Mouse (Mus musculus) liver, embryonic 14 days (tissue): Measurements from ENCODE around the gene Tas2r123. TPM values are rescaled to one million over a fixed set of nuclear protein-coding genes. Genes with fewer than 3 reads are reported as not detected.

ENCODE experiments used
- polyA plus RNA-seq: library from polyadenylated mRNA; depleted of rRNA; stranded (reverse); fragments of >200 nt; gene quantifications from 2 replicates; pipeline ENCODE4 v1.2.3, GENCODE M21; 2012; rRNA removed

Gene Tas2r123
- polyA plus RNA-seq, result not detected in 2 replicates

GRCm38 (mm10) chr6:132846842-132847241 lies at the start of gene Tas2r123:
Tas2r123 (plus strand) TSS chr6:132847142.

GRCm38 (mm10) chr6:132802518-132802917 lies 44.4 kb upstream of the Tas2r123 start, which contains the start of gene Tas2r117:
Tas2r117 (plus strand) TSS chr6:132802818.

DNA sequence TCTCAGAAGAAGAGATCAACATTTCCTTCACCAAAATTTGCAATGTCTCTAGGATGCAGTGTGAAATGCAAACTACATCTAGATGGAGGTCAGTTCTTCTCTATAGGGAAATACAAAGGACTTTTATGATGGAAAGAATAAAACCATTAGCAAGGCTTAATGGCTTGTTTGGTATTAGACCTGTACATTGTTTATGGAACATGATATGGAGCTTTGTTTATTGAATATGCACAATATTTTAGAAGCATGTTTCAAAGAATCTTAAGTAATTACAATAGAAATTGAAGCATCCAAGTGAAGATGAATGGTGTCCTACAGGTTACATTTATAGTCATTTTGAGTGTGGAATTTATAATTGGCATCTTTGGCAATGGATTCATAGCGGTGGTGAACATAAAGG lies 8.2 kb downstream of the Tas2r123 start, which contains the start of gene Tas2r116:
Gene Tas2r116, plus strand, starts transcription at position 301 of the 400 bp plus-strand sequence.

DNA sequence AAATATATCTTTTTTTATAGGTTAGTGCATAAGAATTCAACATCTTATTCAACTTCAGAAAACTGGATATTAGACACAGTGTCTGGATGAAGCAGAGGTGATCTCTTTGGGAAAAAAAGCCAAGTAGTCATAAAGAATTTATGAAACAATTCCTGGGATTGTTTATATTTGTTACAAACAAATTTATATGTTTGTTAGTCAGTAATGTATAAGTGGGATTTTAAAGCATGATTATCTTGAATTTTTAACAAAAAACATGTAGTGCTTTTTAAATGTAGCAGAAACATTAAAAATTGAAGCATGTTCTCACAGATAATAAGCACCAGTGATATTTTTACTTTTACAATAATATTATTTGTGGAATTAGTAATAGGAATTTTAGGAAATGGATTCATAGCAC lies 20.8 kb downstream of the Tas2r123 start, which contains the start of gene Tas2r110:
Gene Tas2r110, plus strand, starts transcription at position 301 of the 400 bp plus-strand sequence.

GRCm38 (mm10) chr6:132892711-132893110 lies 45.8 kb downstream of the Tas2r123 start, which contains the start of gene Tas2r113:
Tas2r113 (plus strand) TSS chr6:132893011.

Other genes starting within 250 kb of the Tas2r123 start
- not detected in 2 replicates for gene A630073D07Rik, start 195.6 kb upstream of the Tas2r123 start, polyA plus RNA-seq
- gene Tas2r120, start 190.2 kb upstream of the Tas2r123 start, polyA plus RNA-seq, result not detected in 2 replicates
- gene Tas2r121, start 146.1 kb upstream of the Tas2r123 start, polyA plus RNA-seq, result not detected in 2 replicates
- gene Tas2r122, start 135.2 kb upstream of the Tas2r123 start, polyA plus RNA-seq, result not detected in 2 replicates
- not detected in 2 replicates for gene Tas2r115, start 109.1 kb upstream of the Tas2r123 start, polyA plus RNA-seq
- not detected in 2 replicates for gene Tas2r124, start 92.4 kb upstream of the Tas2r123 start, polyA plus RNA-seq
- gene Tas2r102, start 85.0 kb upstream of the Tas2r123 start, polyA plus RNA-seq, result not detected in 2 replicates
- not detected in 2 replicates for gene Tas2r136, start 69.0 kb upstream of the Tas2r123 start, polyA plus RNA-seq
- gene Tas2r117, start 44.3 kb upstream of the Tas2r123 start, polyA plus RNA-seq, result not detected in 2 replicates
- gene Tas2r116, start 8.3 kb downstream of the Tas2r123 start, polyA plus RNA-seq, result not detected in 2 replicates
- not detected in 2 replicates for gene Tas2r110, start 20.9 kb downstream of the Tas2r123 start, polyA plus RNA-seq
- gene Tas2r113, start 45.9 kb downstream of the Tas2r123 start, polyA plus RNA-seq, result not detected in 2 replicates
- not detected in 2 replicates for gene Tas2r125, start 62.5 kb downstream of the Tas2r123 start, polyA plus RNA-seq
- gene Tas2r129, start 104.0 kb downstream of the Tas2r123 start, polyA plus RNA-seq, result not detected in 2 replicates
- not detected in 2 replicates for gene Tas2r131, start 110.8 kb downstream of the Tas2r123 start, polyA plus RNA-seq
- not detected in 2 replicates for gene Tas2r109, start 133.8 kb downstream of the Tas2r123 start, polyA plus RNA-seq
- not detected in 2 replicates for gene Tas2r103, start 190.0 kb downstream of the Tas2r123 start, polyA plus RNA-seq
- not detected in 2 replicates for gene Tas2r140, start 208.7 kb downstream of the Tas2r123 start, polyA plus RNA-seq